Mouse (Mus musculus) liver, embryonic 13.5 days (tissue): ENCODE data around the gene Npnt. TPM values are rescaled to one million over a fixed set of nuclear protein-coding genes. Genes with fewer than 3 reads are reported as not detected.

Source experiments
- polyA plus RNA-seq: library from polyadenylated mRNA; unstranded; fragments of >200 nt; fragmentation: Nextera tagmentation; extraction: Ambion mirVana; gene quantifications from 2 replicates; pipeline ENCODE4 v1.2.1, GENCODE M21; 2015

Npnt gene
- polyA plus RNA-seq, 1 experiment from 2014 or later, result 2.0 TPM

Other genes starting within 250 kb of the Npnt start
- gene Ints12, start 141.5 kb upstream of the Npnt start, polyA plus RNA-seq, result 11.0 and 13.2 TPM in 2 replicates
- 3.7 and 4.5 TPM in 2 replicates for gene Gstcd, start 141.7 kb upstream of the Npnt start, polyA plus RNA-seq